Mouse (Mus musculus) megakaryocyte, embryonic 14.5 days (primary cell): ENCODE measurements around the gene Camkmt.
A peak's percentile ranks its signal among the peaks of the same experiment; 100 is the strongest.

Experiments used
- FLI1 ChIP-seq: IDR thresholded peaks from 2 replicates; pipeline ENCODE4 v1.6.1; 2012; ENCODE audit warnings: low read length, inconsistent platforms, mixed read lengths
- GATA1 ChIP-seq: IDR thresholded peaks from 3 replicates; pipeline ENCODE4 v1.6.1; 2012; ENCODE audit warnings: mixed read lengths, low read length, inconsistent platforms, borderline replicate concordance

DNA sequence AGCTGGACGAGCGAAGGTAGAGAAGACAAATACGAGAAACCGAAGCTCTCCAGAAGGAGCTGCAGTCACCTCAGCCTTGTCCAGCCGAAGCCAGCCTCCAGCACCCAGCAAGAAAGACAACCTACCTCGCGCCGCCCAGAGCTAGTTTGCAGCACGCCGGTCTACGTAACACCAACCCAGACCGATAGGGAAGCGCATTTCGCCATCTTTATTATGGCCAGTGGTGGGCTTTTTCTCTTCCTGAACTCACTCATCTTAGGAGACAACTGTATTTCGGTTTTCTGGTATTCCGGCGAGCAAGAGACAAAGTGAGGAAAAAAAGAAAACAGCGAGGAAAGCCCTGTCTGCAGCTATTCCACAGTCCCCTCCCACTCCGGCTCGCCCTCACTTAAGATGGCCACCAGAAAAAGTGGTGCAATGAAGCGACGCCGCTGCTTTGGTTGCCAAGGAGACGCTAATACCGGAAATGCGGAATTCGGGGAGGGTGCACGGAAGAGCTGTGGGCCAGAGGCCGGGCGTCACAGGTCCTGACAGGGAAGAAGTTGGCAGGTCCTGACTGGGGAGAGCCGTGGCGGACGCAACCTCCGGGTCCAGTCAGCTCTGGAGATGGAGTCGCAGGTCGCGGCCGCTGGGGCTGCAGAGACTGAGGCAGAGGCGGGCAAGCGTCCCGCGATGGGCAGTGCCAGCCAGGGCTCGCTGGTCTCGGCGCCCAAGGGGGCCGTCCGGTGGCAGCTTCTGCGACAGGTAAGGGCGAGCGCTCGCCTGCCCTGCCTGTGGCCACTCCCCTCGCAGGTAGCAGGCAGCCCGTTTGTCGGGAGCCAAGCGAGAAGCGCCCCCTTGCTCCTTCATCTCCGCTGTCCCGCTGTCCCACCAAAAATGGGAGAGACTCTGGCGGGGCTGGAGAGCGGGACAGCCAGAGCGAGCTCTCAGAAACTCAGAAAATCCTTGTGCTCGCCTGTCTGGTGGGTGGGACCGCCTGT is at the start of gene Camkmt, which contains the start of gene Prepl:
- TF ChIP-seq GATA1 (peak; percentile 44; the same call in 1 of the 3 replicates), FLI1 (peak; percentile 83)
